Mouse (Mus musculus) olfactory bulb, adult 2 months (tissue): ENCODE data around the gene Fam69a.

Experiments
- CTCF ChIP-seq: fragments of 200-500 bp; IDR thresholded peaks from 2 replicates; pipeline ENCODE4 v1.5.1; 2012; ENCODE audit warnings: low read depth, mild to moderate bottlenecking, low read length, moderate library complexity; ENCODE audit not compliant: insufficient read depth
- POLR2A ChIP-seq: fragments of 200-500 bp; IDR thresholded peaks from 2 replicates; pipeline ENCODE4 v1.6.1; 2012; ENCODE audit warnings: mild to moderate bottlenecking, low read depth, low read length, moderate library complexity; ENCODE audit not compliant: insufficient read depth

- TF ChIP-seq CTCF, result no peak
- TF ChIP-seq POLR2A, result no peak
Measured at GRCm38 (mm10) chr5:108005134-108005533, 18.2 kb upstream of the Fam69a start.
